Mouse (Mus musculus) subcutaneous adipose tissue, adult 2 months (tissue): ENCODE data around the gene Vmn1r71. TPM values are rescaled to one million over a fixed set of nuclear protein-coding genes. Genes with fewer than 3 reads are reported as not detected.

Source experiments
- polyA plus RNA-seq: library from polyadenylated mRNA; depleted of rRNA; stranded (reverse); fragments of >200 nt; gene quantifications from 2 replicates; pipeline ENCODE4 v1.2.3, GENCODE M21; 2012; ENCODE audit warnings: low replicate concordance; rRNA removed

Gene Vmn1r71
- polyA plus RNA-seq, result not detected in 2 replicates

DNA sequence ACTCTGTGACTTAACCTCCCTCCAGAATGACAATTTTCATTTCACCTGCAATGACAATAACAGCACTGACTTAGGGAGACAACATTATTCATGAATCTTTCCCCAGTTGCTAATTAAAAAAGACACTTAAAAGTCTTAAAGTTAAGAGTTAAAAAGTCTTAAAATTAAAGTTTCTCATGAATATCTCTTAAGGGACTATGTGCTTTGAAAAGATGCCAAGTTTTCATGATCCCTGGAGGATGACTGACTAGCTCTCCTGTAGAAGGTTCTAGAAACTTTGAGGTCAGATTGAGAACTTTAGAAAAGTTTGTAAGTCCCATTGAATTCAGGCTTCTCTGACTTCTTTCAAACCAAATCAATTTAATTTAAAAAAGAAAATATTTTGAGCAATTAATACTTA is at the start of gene Vmn1r71:
TSS of gene Vmn1r71 (minus strand) at position 101 of the 400 bp plus-strand sequence.

Other genes starting within 250 kb of the Vmn1r71 start
- not detected in 2 replicates for gene Vmn1r68, start 195.9 kb downstream of the Vmn1r71 start, polyA plus RNA-seq
- not detected in 2 replicates for gene Vmn1r69, start 140.7 kb downstream of the Vmn1r71 start, polyA plus RNA-seq
- not detected in 2 replicates for gene Vmn1r70, start 122.8 kb downstream of the Vmn1r71 start, polyA plus RNA-seq
- gene Nlrp4b, start 66.6 kb downstream of the Vmn1r71 start, polyA plus RNA-seq, result not detected in 2 replicates
- not detected in 2 replicates for gene Zscan4b, start 150.7 kb upstream of the Vmn1r71 start, polyA plus RNA-seq